Mouse (Mus musculus): ENCODE measurements around the gene Atg10.

GRCm38 (mm10) chr13:90922751-90923612, 300.8 kb downstream of the Atg10 start, which contains the start of gene Rps23:
- TF ChIP-seq MAFK (IDR thresholded peaks at IDR 0.05; ENCODE audit: borderline replicate concordance, low read depth, low read length) (no peak), TAL1 (IDR thresholded peaks at IDR 0.05; ENCODE audit: low read length) (no peak), E2F4 (IDR thresholded peaks at IDR 0.05; ENCODE audit: borderline replicate concordance, low read depth, low read length) (no peak), GATA1 (IDR thresholded peaks at IDR 0.05; ENCODE audit: low read depth, low read length) (no peak), EP300 (IDR thresholded peaks at IDR 0.05; ENCODE audit: low read depth in 1 of 2, low read length in 2 of 2) (0 out of 4 replicates have a peak, but pooled peaks of 1 of the 2 experiments have one; percentile 16), GABPA (IDR thresholded peaks at IDR 0.05; ENCODE audit: low read depth, low read length) (no peak; the same call in 1 of the 2 replicates)

All from MEL (cell line).